Mouse (Mus musculus): ENCODE data around the gene Galm. TPM values are rescaled to one million over a fixed set of nuclear protein-coding genes. Genes with fewer than 3 reads are reported as not detected.

The Galm gene
- polyA plus RNA-seq, 1 experiment from 2014 or later, result 73.5 TPM

DNA sequence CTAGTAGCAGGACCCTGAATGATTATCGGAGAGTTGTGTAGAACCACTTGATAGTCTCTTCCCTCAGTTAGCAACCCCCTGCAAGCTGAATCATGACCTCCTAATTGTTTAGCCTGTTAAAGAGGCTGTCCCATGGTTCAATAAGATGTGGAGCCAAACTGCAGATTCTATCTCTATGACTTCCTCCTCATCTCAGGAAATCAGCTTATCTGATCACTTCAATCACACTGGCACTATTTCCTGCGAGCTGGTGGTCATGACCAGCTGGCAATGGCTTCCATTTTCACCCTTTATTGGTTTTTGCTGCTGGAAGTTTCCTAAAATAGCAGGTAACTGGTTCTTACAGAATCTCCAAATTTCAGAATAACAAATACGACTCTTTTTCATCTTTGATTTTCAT, 18.5 kb downstream of the Galm start:
- no peaks in the 10 kb centered on the region for H3K4me1 ChIP-seq (replicated peaks; ENCODE audit: control insufficient read depth, insufficient read depth, low read length)
- no peak for ATAC-seq
- H3K27me3 ChIP-seq (replicated peaks; ENCODE audit: control insufficient read depth, insufficient read depth, low read length), result no peaks in the 10 kb centered on the region
- no peak overlapping the region for H3K4me3 ChIP-seq (ENCODE audit: low read depth, low read length)
- peaks cover 4% of the 10 kb centered on the region; the same call in 1 of the 2 replicates for H3K36me3 ChIP-seq (ENCODE audit: control insufficient read depth, insufficient read depth)
- H3K4me2 ChIP-seq (replicated peaks; ENCODE audit: low read depth), result no peak overlapping the region
- H3K9ac ChIP-seq (ENCODE audit: low read depth, low read length), result no peak overlapping the region
- no peaks in the 10 kb centered on the region for H3K9me3 ChIP-seq (ENCODE audit: control insufficient read depth)
- no peak for TF ChIP-seq CTCF (IDR thresholded peaks at IDR 0.05; ENCODE audit: low read depth)
- no peak overlapping the region for H3K27ac ChIP-seq (ENCODE audit: low read depth, low read length)
- 80% methylated on average over 3 of the region's 3 CpGs for WGBS

DNA sequence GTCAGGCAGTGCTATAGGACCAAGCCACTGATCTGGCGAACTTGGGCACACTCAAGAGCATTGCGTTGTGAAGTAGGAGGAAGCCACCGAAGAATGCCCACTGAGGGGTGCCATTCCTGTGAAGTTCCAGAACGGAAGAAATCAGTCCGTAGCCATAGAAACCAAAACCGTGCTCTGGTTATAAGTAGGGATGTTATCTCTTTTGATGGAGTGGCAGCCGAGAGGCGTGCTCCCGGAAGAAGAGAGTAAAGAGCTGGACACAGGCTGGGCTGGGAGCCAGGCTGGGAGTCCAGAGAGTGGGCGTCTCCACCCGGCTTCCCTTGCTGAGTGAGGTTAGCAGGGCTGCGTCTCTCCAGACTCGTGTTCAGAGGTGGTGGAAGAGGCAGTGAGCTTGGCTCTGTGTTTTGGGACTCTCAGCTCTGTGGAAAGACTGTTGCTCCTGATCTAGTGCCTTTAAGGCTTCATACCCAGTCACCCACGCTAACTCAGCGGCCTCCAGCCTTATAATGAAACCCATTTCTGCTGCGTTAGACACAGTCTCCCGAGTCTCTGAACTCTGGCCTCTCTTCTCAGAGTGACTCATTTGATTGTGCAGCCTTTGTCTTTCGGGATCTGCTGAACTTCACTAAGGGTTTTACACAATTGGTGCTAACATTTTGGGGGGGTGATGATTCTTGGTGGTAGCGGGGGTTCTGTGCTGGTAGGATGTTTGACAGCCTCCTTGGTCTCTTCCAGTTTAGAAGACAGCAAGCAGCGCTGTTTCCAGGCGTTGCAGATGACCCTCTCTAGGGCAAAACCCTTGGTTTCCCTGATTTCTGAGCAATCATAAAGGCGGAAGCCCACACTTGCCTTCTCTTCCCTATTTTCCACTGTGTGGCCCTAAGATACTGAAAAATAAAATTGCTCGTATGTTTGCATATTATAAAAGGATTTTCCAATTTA, 21.1 kb downstream of the Galm start:
- Histone ChIP-seq H3K36me3 (ENCODE audit: control insufficient read depth, insufficient read depth) (peaks cover 4% of the 10 kb centered on the region; the same call in 1 of the 2 replicates), H3K9me3 (ENCODE audit: control insufficient read depth) (no peaks in the 10 kb centered on the region), H3K27me3 (replicated peaks; ENCODE audit: control insufficient read depth, insufficient read depth, low read length) (no peaks in the 10 kb centered on the region), H3K27ac (ENCODE audit: low read depth, low read length) (peak overlapping the region; percentile 76), H3K4me2 (replicated peaks; ENCODE audit: low read depth) (peak overlapping the region; percentile 42), H3K4me3 (ENCODE audit: low read depth, low read length) (no peak overlapping the region), H3K4me1 (replicated peaks; ENCODE audit: control insufficient read depth, insufficient read depth, low read length) (no peaks in the 10 kb centered on the region), H3K9ac (ENCODE audit: low read depth, low read length) (no peak overlapping the region)
- peak; percentile 73 for ATAC-seq
- WGBS, result 50% methylated on average over 23 of the region's 23 CpGs
- no peak for TF ChIP-seq CTCF (IDR thresholded peaks at IDR 0.05; ENCODE audit: low read depth)

DNA sequence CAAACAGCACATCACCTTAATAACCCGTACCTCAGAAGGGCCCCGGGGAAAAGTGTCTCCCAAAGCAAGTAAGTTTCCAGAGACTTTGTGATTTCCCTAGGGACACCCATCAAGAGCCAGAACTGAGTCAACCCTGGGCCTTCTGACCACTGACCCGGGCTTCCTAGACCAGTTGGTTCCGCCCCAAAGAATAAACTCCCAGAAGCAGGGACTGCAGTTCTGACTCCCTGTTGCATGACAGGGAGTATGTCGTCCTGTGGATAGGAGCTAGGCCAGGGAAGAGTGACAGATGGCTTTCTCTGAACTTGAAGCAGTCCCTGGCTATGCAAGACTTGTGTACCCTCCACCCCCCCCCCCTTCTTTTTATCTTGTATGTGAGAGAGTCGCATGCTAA, 21.7 kb downstream of the Galm start:
- Histone ChIP-seq H3K36me3 (ENCODE audit: control insufficient read depth, insufficient read depth) (peaks cover 4% of the 10 kb centered on the region; the same call in 1 of the 2 replicates), H3K4me1 (replicated peaks; ENCODE audit: control insufficient read depth, insufficient read depth, low read length) (no peaks in the 10 kb centered on the region), H3K9me3 (ENCODE audit: control insufficient read depth) (no peaks in the 10 kb centered on the region), H3K9ac (ENCODE audit: low read depth, low read length) (no peak overlapping the region), H3K4me2 (replicated peaks; ENCODE audit: low read depth) (no peak overlapping the region), H3K4me3 (ENCODE audit: low read depth, low read length) (no peak overlapping the region), H3K27me3 (replicated peaks; ENCODE audit: control insufficient read depth, insufficient read depth, low read length) (no peaks in the 10 kb centered on the region), H3K27ac (ENCODE audit: low read depth, low read length) (no peak overlapping the region)
- WGBS, result 81% methylated on average over 6 of the region's 6 CpGs
- ATAC-seq, result no peak
- TF ChIP-seq CTCF (IDR thresholded peaks at IDR 0.05; ENCODE audit: low read depth), result no peak

DNA sequence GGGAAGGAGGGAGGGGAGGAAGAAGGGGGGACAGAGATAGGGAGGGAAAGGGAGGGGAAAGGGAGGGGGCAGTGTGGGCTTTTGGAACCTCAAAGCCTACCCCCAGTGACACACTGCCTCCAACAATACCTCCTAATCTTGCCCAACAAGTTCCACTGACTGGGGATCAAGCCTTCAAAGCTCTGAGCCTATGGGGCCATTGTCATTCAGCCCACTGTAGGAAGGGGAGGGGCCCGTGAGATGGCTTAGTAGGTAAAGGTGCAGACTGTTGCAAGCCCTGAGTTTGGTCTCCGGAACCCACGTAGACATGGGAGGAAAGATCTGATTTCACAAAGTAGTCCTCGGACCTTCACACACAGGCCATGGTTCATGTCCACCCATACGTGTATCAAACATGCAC, 24.1 kb downstream of the Galm start:
- H3K4me1 ChIP-seq (replicated peaks; ENCODE audit: control insufficient read depth, insufficient read depth, low read length), result no peaks in the 10 kb centered on the region
- WGBS, result 39% methylated on average over 5 of the region's 5 CpGs
- no peak overlapping the region for H3K4me3 ChIP-seq (ENCODE audit: low read depth, low read length)
- 0 out of 2 replicates have a peak, but pooled peaks have one; percentile 20 for ATAC-seq
- H3K36me3 ChIP-seq (ENCODE audit: control insufficient read depth, insufficient read depth), result peaks cover 4% of the 10 kb centered on the region; the same call in 1 of the 2 replicates
- TF ChIP-seq CTCF (IDR thresholded peaks at IDR 0.05; ENCODE audit: low read depth), result no peak
- H3K4me2 ChIP-seq (replicated peaks; ENCODE audit: low read depth), result no peak overlapping the region
- no peaks in the 10 kb centered on the region for H3K27me3 ChIP-seq (replicated peaks; ENCODE audit: control insufficient read depth, insufficient read depth, low read length)
- no peak overlapping the region for H3K9ac ChIP-seq (ENCODE audit: low read depth, low read length)
- H3K9me3 ChIP-seq (ENCODE audit: control insufficient read depth), result no peaks in the 10 kb centered on the region
- H3K27ac ChIP-seq (ENCODE audit: low read depth, low read length), result no peak overlapping the region

DNA sequence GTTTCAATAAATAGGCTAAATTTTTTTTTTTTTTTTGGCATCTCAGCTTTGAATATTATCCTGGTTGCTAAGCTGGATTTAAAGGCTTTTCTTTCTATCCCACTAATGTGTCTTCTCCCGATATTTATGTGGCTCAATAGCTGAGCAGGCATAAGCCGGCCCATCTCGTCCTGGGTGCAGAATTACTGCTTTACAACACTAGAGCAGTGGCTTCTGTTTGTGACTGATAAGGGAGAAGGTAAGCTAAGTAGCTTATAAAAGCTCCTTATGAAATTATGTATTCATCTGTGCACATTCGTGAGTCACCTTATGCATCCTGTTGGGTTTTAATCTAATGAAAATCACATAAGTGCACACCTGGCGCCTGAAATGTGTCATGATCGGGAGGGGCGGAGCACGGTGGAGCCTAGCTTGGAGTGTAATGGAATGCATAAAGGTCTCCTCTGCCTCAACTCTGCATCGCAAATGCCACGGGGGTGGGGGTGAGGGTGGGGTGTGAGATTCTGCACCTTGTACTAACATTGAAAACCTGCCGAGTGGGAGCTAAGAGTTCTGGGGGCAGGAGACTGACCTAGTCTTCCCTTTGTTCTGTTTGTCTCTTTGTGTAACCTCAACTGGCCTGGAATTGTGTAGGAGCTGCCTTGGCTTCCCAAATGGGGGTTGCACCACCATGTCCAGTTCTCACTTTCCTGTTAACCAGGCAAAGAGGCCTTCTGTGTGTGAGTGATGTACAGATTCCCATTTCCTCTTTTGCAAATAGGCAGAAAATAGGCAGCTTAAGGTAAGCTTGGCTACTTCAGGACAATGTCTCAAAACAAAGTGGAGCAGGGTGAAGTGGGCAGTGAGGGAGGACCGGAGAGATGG, 25.7 kb downstream of the Galm start:
- ATAC-seq, result no peak
- H3K36me3 ChIP-seq (ENCODE audit: control insufficient read depth, insufficient read depth), result no peaks in the 10 kb centered on the region; the same call in 1 of the 2 replicates
- H3K9me3 ChIP-seq (ENCODE audit: control insufficient read depth), result no peaks in the 10 kb centered on the region
- no peaks in the 10 kb centered on the region for H3K4me1 ChIP-seq (replicated peaks; ENCODE audit: control insufficient read depth, insufficient read depth, low read length)
- H3K27me3 ChIP-seq (replicated peaks; ENCODE audit: control insufficient read depth, insufficient read depth, low read length), result no peaks in the 10 kb centered on the region
- WGBS, result 54% methylated on average over 12 of the region's 12 CpGs
- TF ChIP-seq CTCF (IDR thresholded peaks at IDR 0.05; ENCODE audit: low read depth), result no peak
- H3K4me2 ChIP-seq (replicated peaks; ENCODE audit: low read depth), result no peak overlapping the region
- no peak overlapping the region for H3K27ac ChIP-seq (ENCODE audit: low read depth, low read length)
- no peak overlapping the region for H3K4me3 ChIP-seq (ENCODE audit: low read depth, low read length)
- no peak overlapping the region for H3K9ac ChIP-seq (ENCODE audit: low read depth, low read length)

DNA sequence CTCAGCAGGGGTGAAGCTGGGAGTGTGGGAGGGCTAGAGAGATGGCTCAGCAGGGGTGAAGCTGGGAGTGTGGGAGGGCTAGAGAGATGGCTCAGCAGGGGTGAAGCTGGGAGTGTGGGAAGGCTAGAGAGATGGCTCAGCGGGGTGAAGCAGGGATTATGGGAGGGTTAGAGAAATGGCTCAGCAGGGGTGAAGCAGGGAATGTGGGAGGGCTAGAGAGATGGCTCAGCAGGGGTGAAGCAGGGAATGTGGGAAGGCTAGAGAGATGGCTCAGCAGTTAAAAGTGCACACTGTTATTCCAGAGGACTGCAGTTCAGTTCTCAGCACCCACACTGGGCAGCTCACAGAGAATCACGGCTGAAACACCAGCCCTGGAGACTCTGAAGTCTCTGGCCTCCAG, 26.4 kb downstream of the Galm start:
- Histone ChIP-seq H3K9ac (ENCODE audit: low read depth, low read length) (no peak overlapping the region), H3K9me3 (ENCODE audit: control insufficient read depth) (no peaks in the 10 kb centered on the region), H3K4me1 (replicated peaks; ENCODE audit: control insufficient read depth, insufficient read depth, low read length) (no peaks in the 10 kb centered on the region), H3K27ac (ENCODE audit: low read depth, low read length) (no peak overlapping the region), H3K27me3 (replicated peaks; ENCODE audit: control insufficient read depth, insufficient read depth, low read length) (no peaks in the 10 kb centered on the region), H3K36me3 (ENCODE audit: control insufficient read depth, insufficient read depth) (no peaks in the 10 kb centered on the region; the same call in 1 of the 2 replicates), H3K4me2 (replicated peaks; ENCODE audit: low read depth) (no peak overlapping the region), H3K4me3 (ENCODE audit: low read depth, low read length) (no peak overlapping the region)
- no peak for ATAC-seq
- TF ChIP-seq CTCF (IDR thresholded peaks at IDR 0.05; ENCODE audit: low read depth), result no peak
- WGBS, result 68% methylated on average over 2 of the region's 2 CpGs
